Mouse (Mus musculus) small intestine, adult 2 months (tissue): ENCODE measurements around the gene Glipr1.

Experiments
- CTCF ChIP-seq: fragments of 200-500 bp; IDR thresholded peaks from 2 replicates; pipeline ENCODE4 v1.5.1; 2012; ENCODE audit warnings: low read depth, mild to moderate bottlenecking, control low read depth, inconsistent platforms, low read length, moderate library complexity, mixed read lengths; ENCODE audit not compliant: insufficient replicate concordance, insufficient read length; ENCODE audit errors: extremely low read depth
- POLR2A ChIP-seq: fragments of 200-500 bp; IDR thresholded peaks from 2 replicates; pipeline ENCODE4 v1.6.1; 2012; ENCODE audit warnings: low read depth, mild to moderate bottlenecking, control low read depth, inconsistent platforms, low read length, moderate library complexity

GRCm38 (mm10) chr10:111960459-111960858, 42.0 kb downstream of the Glipr1 start:
- no peak for TF ChIP-seq CTCF
- TF ChIP-seq POLR2A = no peak
